9 mouse cellular contexts compared by ENCODE assay signal in genomic region chr12:70914387-70914786, GRCm38 (mm10). TPM values are rescaled to one million over a fixed set of nuclear protein-coding genes. Genes with fewer than 3 reads are reported as not detected.
A peak's percentile ranks its signal among the peaks of the same experiment; 100 is the strongest.
DNase-seq lines count a peak whose midpoint lies in the region; ATAC-seq and TF ChIP-seq lines count a peak whose summit lies in the region.
"Had no signal": no experiment of that assay in that cellular context is flagged by ENCODE, and none has a peak within 500 bp of the region (broad histone marks: within the 10 kb centered on the region; RNA-seq: fewer than 3 reads in every experiment).

No protein-coding gene starts in this region.

- H3K36me3 ChIP-seq in intestine, postnatal 0 days (ENCODE audit: control insufficient read depth, insufficient read depth): no peaks in the 10 kb centered on the region
- no peaks in the 10 kb centered on the region for H3K36me3 ChIP-seq in intestine, embryonic 16.5 days (ENCODE audit: control insufficient read depth, insufficient read depth, low read length)
- H3K36me3 ChIP-seq: embryonic facial prominence, embryonic 12.5 days; neural tube, embryonic 13.5 days had no signal

- H3K9me3 ChIP-seq in intestine, postnatal 0 days (ENCODE audit: control insufficient read depth): no peaks in the 10 kb centered on the region
- no peaks in the 10 kb centered on the region for H3K9me3 ChIP-seq in intestine, embryonic 16.5 days (ENCODE audit: control insufficient read depth, low read length)
- H3K9me3 ChIP-seq: embryonic facial prominence, embryonic 12.5 days; neural tube, embryonic 13.5 days had no signal

- WGBS in intestine, postnatal 0 days: 49% methylated on average over 11 of the region's 11 CpGs
- 52% methylated on average over 11 of the region's 11 CpGs for WGBS in intestine, embryonic 16.5 days

- no peaks in the 10 kb centered on the region for H3K4me1 ChIP-seq in intestine, postnatal 0 days (replicated peaks; ENCODE audit: control insufficient read depth, insufficient read depth, low read length)
- H3K4me1 ChIP-seq in intestine, embryonic 16.5 days (ENCODE audit: control insufficient read depth, insufficient read depth, low read length): no peaks in the 10 kb centered on the region
- H3K4me1 ChIP-seq: embryonic facial prominence, embryonic 12.5 days had no signal

- no peak overlapping the region for H3K4me2 ChIP-seq in intestine, postnatal 0 days (replicated peaks; ENCODE audit: low read depth)
- no peak overlapping the region for H3K4me2 ChIP-seq in intestine, embryonic 16.5 days (ENCODE audit: low read depth, low read length)
- H3K4me2 ChIP-seq: embryonic facial prominence, embryonic 12.5 days; neural tube, embryonic 13.5 days had no signal

- ATAC-seq in intestine, postnatal 0 days: no peak
- no peak for ATAC-seq in intestine, embryonic 16.5 days

- no peak overlapping the region for H3K4me3 ChIP-seq in intestine, postnatal 0 days (ENCODE audit: low read depth, low read length)
- no peak overlapping the region for H3K4me3 ChIP-seq in intestine, embryonic 16.5 days (ENCODE audit: low read length)
- H3K4me3 ChIP-seq: embryonic facial prominence, embryonic 12.5 days; neural tube, embryonic 13.5 days had no signal

- H3K27ac ChIP-seq in intestine, postnatal 0 days (ENCODE audit: low read depth, low read length): no peak overlapping the region
- no peak overlapping the region for H3K27ac ChIP-seq in intestine, embryonic 16.5 days (ENCODE audit: low read length)
- H3K27ac ChIP-seq: neural tube, embryonic 13.5 days had no signal

- no peaks in the 10 kb centered on the region for H3K27me3 ChIP-seq in intestine, postnatal 0 days (replicated peaks; ENCODE audit: control insufficient read depth, insufficient read depth, low read length)
- H3K27me3 ChIP-seq in intestine, embryonic 16.5 days (replicated peaks; ENCODE audit: control insufficient read depth, insufficient read depth, low read length): no peaks in the 10 kb centered on the region
- H3K27me3 ChIP-seq: embryonic facial prominence, embryonic 12.5 days; neural tube, embryonic 13.5 days had no signal

- no peak overlapping the region for H3K9ac ChIP-seq in intestine, postnatal 0 days (ENCODE audit: low read depth, low read length)
- no peak overlapping the region for H3K9ac ChIP-seq in intestine, embryonic 16.5 days (ENCODE audit: low read depth, low read length)
- H3K9ac ChIP-seq: embryonic facial prominence, embryonic 12.5 days; neural tube, embryonic 13.5 days had no signal

- DNase-seq in thymus, postnatal 14 days: peak; percentile 60
- DNase-seq in thymus, adult 18-20 months: no peak
- peak; percentile 25 for DNase-seq in adrenal gland, postnatal 25 days
- peak; percentile 83 for DNase-seq in induced T-regulatory cell, adult 2 months (ENCODE audit: low read depth)
- DNase-seq in thymus, postnatal 25 days: peak; percentile 44

- TF ChIP-seq CTCF in intestine, postnatal 0 days (IDR thresholded peaks at IDR 0.05; ENCODE audit: low read depth): peak; percentile 75

RNA-seq across cellular contexts. Expression of gene Actr10, which starts 23.3 kb away (rescaled TPM):
- 164 and 181 TPM in 2 replicates for polyA plus RNA-seq in intestine, postnatal 0 days (2015; fragmentation: Nextera tagmentation; extraction: Ambion mirVana)
- polyA plus RNA-seq in intestine, embryonic 16.5 days (2015; fragmentation: Nextera tagmentation; extraction: Ambion mirVana): 205 and 213 TPM in 2 replicates
- 183 and 197 TPM in 2 replicates for total RNA-seq in adrenal gland, postnatal 25 days (2021)

Comparison
In these comparisons a context has a peak if more than half of its experiments do, and no peak if none do; other contexts are left out.
1. DNase-seq: peak in thymus, postnatal 14 days (single experiment), adrenal gland, postnatal 25 days (single experiment), induced T-regulatory cell, adult 2 months (single experiment) and thymus, postnatal 25 days (single experiment); none in thymus, adult 18-20 months (0 of 2).